Mouse (Mus musculus) intestine, embryonic 16.5 days (tissue): ENCODE results near the gene Aarsd1. TPM values are rescaled to one million over a fixed set of nuclear protein-coding genes. Genes with fewer than 3 reads are reported as not detected.
A peak's percentile ranks its signal among the peaks of the same experiment; 100 is the strongest.

Experiments used
- ATAC-seq: fragments of 200-750 bp; cut with Nextera tagmentation; 2 replicates; pipeline ENCODE4 v1.8.0; 2017; ENCODE audit warnings: moderate TSS enrichment, moderate library complexity
- H3K27ac ChIP-seq: fragments of 300-500 bp; sonication (generic); 2 replicates; pipeline ENCODE4 v1.5.1; 2014; ENCODE audit warnings: mild to moderate bottlenecking, low read length
- H3K27me3 ChIP-seq: fragments of 300-500 bp; sonication (generic); replicated peaks from 2 replicates; pipeline ENCODE4 v1.6.1; 2014; ENCODE audit warnings: low read length, control low read depth, mixed read lengths; ENCODE audit not compliant: control insufficient read depth, insufficient read depth
- H3K36me3 ChIP-seq: fragments of 300-500 bp; sonication (generic); 2 replicates; pipeline ENCODE4 v1.6.1; 2014; ENCODE audit warnings: low read length, control low read depth; ENCODE audit not compliant: control insufficient read depth, insufficient read depth
- H3K4me1 ChIP-seq: fragments of 300-500 bp; sonication (generic); 2 replicates; pipeline ENCODE4 v1.6.1; 2014; ENCODE audit warnings: low read length, control low read depth, mixed read lengths; ENCODE audit not compliant: control insufficient read depth, insufficient read depth
- H3K4me2 ChIP-seq: fragments of 300-500 bp; sonication (generic); 2 replicates; pipeline ENCODE4 v1.6.1; 2014; ENCODE audit warnings: low read depth, low read length, control low read depth
- H3K4me3 ChIP-seq: fragments of 300-500 bp; sonication (generic); 2 replicates; pipeline ENCODE4 v1.5.1; 2014; ENCODE audit warnings: mild to moderate bottlenecking, low read length
- H3K9ac ChIP-seq: fragments of 300-500 bp; sonication (generic); 2 replicates; pipeline ENCODE4 v1.6.1; 2014; ENCODE audit warnings: low read depth, low read length
- H3K9me3 ChIP-seq: fragments of 300-500 bp; sonication (generic); 2 replicates; pipeline ENCODE4 v1.6.1; 2016; ENCODE audit warnings: low read length, control low read depth; ENCODE audit not compliant: control insufficient read depth
- WGBS: fragments of 180-500 bp; shearing (Covaris S2); extraction: QIAGEN DNeasy Blood & Tissue Kit; methylation state at CpG from one replicate; pipeline ENCODE4 v1.1.7; 2014; 5-methylcytosine and 5-hydroxymethylcytosine counted together
- polyA plus RNA-seq: library from polyadenylated mRNA; unstranded; fragments of >200 nt; fragmentation: Nextera tagmentation; extraction: Ambion mirVana; gene quantifications from 2 replicates; pipeline ENCODE4 v1.2.1, GENCODE M21; 2015

Gene Aarsd1
- polyA plus RNA-seq, 1 experiment from 2014 or later = 64.0 TPM

DNA sequence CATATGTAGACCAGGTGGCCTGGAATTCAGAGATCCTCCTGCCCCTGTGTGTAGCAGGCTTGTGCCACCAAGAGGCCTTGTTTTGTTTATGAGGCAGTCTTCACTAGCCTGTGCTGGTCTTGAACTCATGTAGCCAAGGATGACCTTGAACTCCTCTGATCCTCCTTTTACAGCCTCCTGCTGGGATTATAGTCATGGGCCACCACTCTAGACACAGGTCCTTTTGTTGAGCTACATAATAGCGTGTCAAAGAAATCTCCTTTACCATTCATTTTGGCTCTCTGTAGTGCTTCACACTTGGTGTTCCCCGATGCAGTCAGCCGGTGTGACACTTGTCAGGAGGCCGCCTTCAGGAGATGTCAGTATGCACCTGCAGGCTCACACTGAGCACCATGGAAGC is 19.5 kb upstream of the Aarsd1 start:
- Histone ChIP-seq H3K4me2 (no peak overlapping the region), H3K27me3 (no peaks in the 10 kb centered on the region), H3K9ac (no peak overlapping the region), H3K9me3 (no peaks in the 10 kb centered on the region), H3K4me1 (no peaks in the 10 kb centered on the region), H3K27ac (no peak overlapping the region), H3K4me3 (no peak overlapping the region), H3K36me3 (peaks cover 7% of the 10 kb centered on the region)
- ATAC-seq = no peak
- 84% methylated on average over 4 of the region's 4 CpGs for WGBS

GRCm38 (mm10) chr11:101435831-101436230 is 18.4 kb upstream of the Aarsd1 start:
- Histone ChIP-seq H3K36me3 (peaks cover 7% of the 10 kb centered on the region), H3K4me1 (no peaks in the 10 kb centered on the region), H3K9me3 (no peaks in the 10 kb centered on the region), H3K9ac (no peak overlapping the region), H3K27ac (no peak overlapping the region), H3K27me3 (no peaks in the 10 kb centered on the region), H3K4me2 (no peak overlapping the region), H3K4me3 (no peak overlapping the region)
- 75% methylated on average over 4 of the region's 4 CpGs for WGBS
- ATAC-seq = no peak

GRCm38 (mm10) chr11:101433396-101433795 is 16.0 kb upstream of the Aarsd1 start:
- WGBS = 90% methylated on average over 13 of the region's 13 CpGs
- ATAC-seq = no peak
- Histone ChIP-seq H3K27ac (no peak overlapping the region), H3K9ac (no peak overlapping the region), H3K36me3 (peaks cover 12% of the 10 kb centered on the region), H3K9me3 (no peaks in the 10 kb centered on the region), H3K27me3 (no peaks in the 10 kb centered on the region), H3K4me3 (no peak overlapping the region), H3K4me2 (no peak overlapping the region), H3K4me1 (no peaks in the 10 kb centered on the region)

DNA sequence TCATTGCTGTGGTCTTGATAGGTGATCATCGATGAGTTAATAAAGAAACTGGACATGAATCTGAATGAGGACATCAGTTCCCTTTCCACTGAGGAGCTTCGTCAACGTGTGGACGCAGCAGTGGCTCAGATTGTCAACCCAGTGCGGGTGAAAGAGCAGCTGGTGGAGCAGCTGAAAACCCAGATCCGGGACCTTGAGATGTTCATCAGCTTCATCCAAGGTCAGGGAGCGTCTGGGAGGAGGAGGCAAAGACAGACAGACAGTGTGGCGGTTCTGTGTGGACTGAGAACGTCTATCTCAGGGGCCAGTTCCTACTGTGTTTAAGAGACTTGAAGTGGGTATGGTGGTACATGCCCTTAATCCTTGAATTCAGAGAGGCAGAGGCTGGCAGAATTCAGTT is 13.9 kb upstream of the Aarsd1 start:
- Histone ChIP-seq H3K4me2 (no peak overlapping the region), H3K9ac (no peak overlapping the region), H3K4me3 (no peak overlapping the region), H3K9me3 (no peaks in the 10 kb centered on the region), H3K4me1 (peaks cover 7% of the 10 kb centered on the region), H3K27ac (no peak overlapping the region), H3K27me3 (no peaks in the 10 kb centered on the region), H3K36me3 (peaks cover 12% of the 10 kb centered on the region)
- no peak for ATAC-seq
- 91% methylated on average over 9 of the region's 9 CpGs for WGBS

GRCm38 (mm10) chr11:101426165-101426564 is 8.8 kb upstream of the Aarsd1 start:
- ATAC-seq = no peak

GRCm38 (mm10) chr11:101424925-101425813 is 7.8 kb upstream of the Aarsd1 start, which contains the start of the genes Rundc1 and Ptges3l:
Gene Rundc1 (plus strand): TSS chr11:101425085.
Gene Ptges3l (minus strand): TSS chr11:101425333.
- WGBS = under 1% methylated on average over 81 of the region's 81 CpGs
- Histone ChIP-seq H3K27me3 (no peaks in the 10 kb centered on the region), H3K9me3 (no peaks in the 10 kb centered on the region), H3K4me2 (peak within 1 kb of the TSS; percentile 88), H3K4me1 (peaks cover 19% of the 10 kb centered on the region), H3K4me3 (peak within 1 kb of the TSS; percentile 97), H3K27ac (peak within 1 kb of the TSS; percentile 92), H3K36me3 (peaks cover under 1% of the 10 kb centered on the region; the same call in 1 of the 2 replicates), H3K9ac (peak within 1 kb of the TSS; percentile 94)
- ATAC-seq = peak; percentile 95

More at GRCm38 (mm10) chr11:101426165-101426564, 8.8 kb upstream of the Aarsd1 start:
- 50% methylated on average over 8 of the region's 8 CpGs for WGBS
- Histone ChIP-seq H3K36me3 (peaks cover 5% of the 10 kb centered on the region; the same call in 1 of the 2 replicates), H3K4me1 (peaks cover 19% of the 10 kb centered on the region), H3K9me3 (no peaks in the 10 kb centered on the region), H3K27me3 (no peaks in the 10 kb centered on the region), H3K27ac (no peak overlapping the region), H3K9ac (peak overlapping the region; percentile 94), H3K4me3 (peak overlapping the region; percentile 97), H3K4me2 (peak overlapping the region; percentile 88)

- Histone ChIP-seq H3K4me2 (peak within 1 kb of the TSS; percentile 88), H3K9ac (peak within 1 kb of the TSS; percentile 94), H3K9me3 (no peaks in the 10 kb centered on the region), H3K36me3 (no peaks in the 10 kb centered on the region), H3K27ac (peak within 1 kb of the TSS; percentile 92), H3K27me3 (no peaks in the 10 kb centered on the region), H3K4me1 (peaks cover 19% of the 10 kb centered on the region), H3K4me3 (peak within 1 kb of the TSS; percentile 97)
- peak; percentile 83 for ATAC-seq
- WGBS = 5% methylated on average over 23 of the region's 23 CpGs
Measured at GRCm38 (mm10) chr11:101424105-101424851, 6.9 kb upstream of the Aarsd1 start, which contains the start of gene Gm27029. Gene Gm27029 (minus strand): TSS chr11:101424796.

- H3K27me3 ChIP-seq = no peaks in the 10 kb centered on the region
- peaks cover 13% of the 10 kb centered on the region for H3K4me1 ChIP-seq
- no peak overlapping the region for H3K27ac ChIP-seq
- no peak overlapping the region for H3K9ac ChIP-seq
- no peak for ATAC-seq
- WGBS = 88% methylated on average over 5 of the region's 5 CpGs
- no peaks in the 10 kb centered on the region for H3K36me3 ChIP-seq
- H3K4me2 ChIP-seq = no peak overlapping the region
- no peak overlapping the region for H3K4me3 ChIP-seq
- H3K9me3 ChIP-seq = no peaks in the 10 kb centered on the region
Measured at GRCm38 (mm10) chr11:101420148-101420547, 2.7 kb upstream of the Aarsd1 start.

DNA sequence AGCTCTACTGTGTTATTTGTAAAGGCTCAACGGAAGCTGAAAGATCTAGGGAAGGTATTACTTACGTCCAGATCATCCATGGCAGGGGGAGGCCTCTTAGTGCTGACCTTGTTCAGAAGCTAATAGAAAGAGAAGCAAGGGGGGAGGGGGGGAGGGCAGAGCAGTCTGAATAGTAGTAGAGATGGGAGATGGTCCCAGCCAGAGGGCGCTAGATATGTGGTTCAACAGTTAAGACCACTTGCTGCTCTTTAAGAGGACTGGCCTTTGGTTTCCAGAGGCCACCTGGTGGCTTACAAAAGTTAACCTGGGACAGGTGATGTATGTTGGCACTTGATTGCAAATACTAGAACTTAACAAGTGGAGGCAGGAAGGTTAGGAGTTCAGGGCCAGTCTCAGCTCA is 2.2 kb upstream of the Aarsd1 start:
- H3K9me3 ChIP-seq = no peaks in the 10 kb centered on the region
- ATAC-seq = no peak
- peaks cover 13% of the 10 kb centered on the region for H3K4me1 ChIP-seq
- WGBS = 30% methylated on average over 3 of the region's 3 CpGs
- no peak overlapping the region for H3K27ac ChIP-seq
- no peak overlapping the region for H3K4me2 ChIP-seq
- no peak overlapping the region for H3K9ac ChIP-seq
- no peak overlapping the region for H3K4me3 ChIP-seq
- no peaks in the 10 kb centered on the region for H3K27me3 ChIP-seq
- no peaks in the 10 kb centered on the region for H3K36me3 ChIP-seq
